Mouse (Mus musculus) brain, adult 10 weeks (tissue): ENCODE measurements around the gene Cyp2a4. TPM values are rescaled to one million over a fixed set of nuclear protein-coding genes. Genes with fewer than 3 reads are reported as not detected.

Experiments used
- polyA plus RNA-seq: library from polyadenylated mRNA; stranded (reverse); fragments of 350-450 nt; fragmentation: Illumina TruSeq; extraction: RNeasy Lipid Tissue Mini Kit (QIAGEN cat#74804); gene quantifications from one replicate; pipeline ENCODE4 v1.2.3, GENCODE M21; 2015; ENCODE audit warnings: low read depth, low replicate concordance

Gene Cyp2a4
- not detected for polyA plus RNA-seq

DNA sequence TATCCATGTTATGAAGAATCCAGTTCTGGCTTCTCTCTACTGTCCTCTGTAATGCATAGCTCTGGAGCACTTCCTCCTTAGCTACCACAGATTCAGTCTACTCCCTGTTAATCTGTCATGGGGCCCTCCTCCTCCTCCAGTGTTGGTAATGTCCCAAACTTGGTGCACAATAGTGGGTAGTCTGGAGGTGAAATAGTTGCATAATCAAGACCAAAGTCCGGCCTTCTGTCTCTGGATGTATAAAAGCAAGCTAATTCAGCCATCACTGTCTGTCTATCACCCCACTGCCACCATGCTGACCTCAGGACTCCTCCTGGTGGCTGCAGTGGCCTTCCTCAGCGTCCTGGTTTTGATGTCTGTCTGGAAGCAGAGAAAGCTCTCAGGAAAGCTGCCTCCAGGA is at the start of gene Cyp2a4:
Cyp2a4 (plus strand) TSS at position 244 of the 400 bp plus-strand sequence.

DNA sequence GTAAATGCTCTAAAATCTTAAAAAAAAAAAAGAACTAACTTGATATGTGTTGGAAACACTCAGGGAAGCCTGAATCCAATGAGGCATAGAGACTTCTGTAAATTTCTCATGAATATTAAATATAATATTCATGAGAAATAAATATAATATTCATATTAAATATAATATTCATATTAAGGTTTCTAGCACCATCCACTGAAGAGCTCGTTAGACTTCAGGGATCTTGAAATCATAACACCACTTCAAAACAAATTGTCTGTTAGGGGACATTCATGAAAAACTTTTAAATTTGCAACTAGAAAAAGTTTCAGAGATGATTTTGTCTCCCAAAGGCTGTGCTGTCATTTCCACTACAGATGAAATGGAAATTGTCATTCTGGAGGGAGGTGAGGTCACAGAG is 46.9 kb upstream of the Cyp2a4 start, which contains the start of gene Vmn1r184:
Vmn1r184 (plus strand) TSS at position 301 of the 400 bp plus-strand sequence.

Other genes starting within 250 kb of the Cyp2a4 start
- not detected for gene Cyp2b13, start 245.7 kb upstream of the Cyp2a4 start, polyA plus RNA-seq
- gene Cyp2b9, start 133.8 kb upstream of the Cyp2a4 start, polyA plus RNA-seq, result not detected
- not detected for gene Vmn1r184, start 46.8 kb upstream of the Cyp2a4 start, polyA plus RNA-seq
- gene Nlrp9c, start 96.5 kb downstream of the Cyp2a4 start, polyA plus RNA-seq, result not detected
- not detected for gene Nlrp4a, start 127.9 kb downstream of the Cyp2a4 start, polyA plus RNA-seq
- not detected for gene Nlrp9a, start 227.9 kb downstream of the Cyp2a4 start, polyA plus RNA-seq